Mouse (Mus musculus) liver, adult (tissue): ENCODE data around the gene Ddx23.
A peak's percentile ranks its signal among the peaks of the same experiment; 100 is the strongest.

Source experiments
- GATA4 ChIP-seq: IDR thresholded peaks from 2 replicates; pipeline ENCODE4 v1.6.1; 2014; ENCODE audit warnings: mild to moderate bottlenecking, low read length; ENCODE audit not compliant: insufficient replicate concordance

Ddx23 gene

DNA sequence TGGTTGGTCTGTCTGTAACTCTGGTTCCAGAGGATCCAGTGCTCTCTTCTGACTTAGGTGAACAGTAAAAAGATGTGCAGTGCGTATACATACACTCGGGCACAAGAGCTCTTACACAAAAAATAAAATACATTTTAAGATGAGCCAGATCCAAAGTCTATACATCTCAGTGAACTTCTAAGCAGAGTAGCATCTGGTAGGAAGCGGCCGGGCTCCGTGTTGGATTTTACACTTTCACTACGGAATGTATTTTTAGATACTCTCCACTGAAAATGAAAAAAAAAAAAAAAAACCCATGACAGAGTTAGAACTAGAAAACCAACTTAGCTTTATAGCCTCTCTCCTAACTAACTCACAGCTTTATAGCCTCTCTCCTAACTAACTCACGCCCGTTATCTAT is 18.0 kb upstream of the Ddx23 start:
- no peak for TF ChIP-seq GATA4

GRCm38 (mm10) chr15:98677977-98678376 is 15.3 kb upstream of the Ddx23 start:
- peak; percentile 47; the same call in 1 of the 2 replicates for TF ChIP-seq GATA4

DNA sequence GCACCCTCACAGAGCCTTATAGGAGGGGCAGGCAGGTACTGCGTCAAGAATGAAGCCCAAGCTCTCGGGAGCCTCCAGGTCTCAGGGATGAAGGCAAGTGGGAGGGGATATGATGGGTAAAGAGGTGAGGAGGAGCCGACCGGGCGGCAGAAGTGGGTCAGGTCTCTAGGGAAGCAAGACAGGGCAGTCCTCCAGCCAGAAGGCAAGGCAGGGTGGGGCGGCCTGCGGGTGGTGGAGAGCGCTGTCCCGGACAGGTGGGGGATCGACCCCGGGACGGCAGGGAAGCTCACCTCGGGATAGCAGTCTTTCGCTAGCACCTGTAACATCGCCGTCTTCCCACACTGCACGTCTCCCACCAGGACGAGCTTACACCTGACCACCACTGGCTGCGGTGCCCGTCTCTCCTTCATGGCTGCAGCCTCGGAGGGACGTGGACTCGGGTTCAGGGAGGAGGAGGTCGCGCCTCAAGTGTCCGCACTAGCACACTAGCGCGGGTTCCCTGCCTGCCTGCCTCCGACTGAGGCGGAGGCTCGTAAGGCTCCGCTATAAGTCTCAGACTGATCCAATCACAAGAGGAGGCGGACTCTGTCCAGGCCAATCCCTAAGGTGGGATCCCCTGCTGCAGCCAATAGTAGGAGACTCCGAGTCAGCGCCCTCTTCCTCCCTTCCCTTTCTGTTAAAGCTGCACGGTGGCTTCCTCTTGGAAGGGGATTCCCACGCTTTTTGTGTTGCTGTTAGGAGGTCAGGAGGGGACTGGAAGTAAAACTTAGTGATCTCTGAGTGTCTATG is 14.4 kb upstream of the Ddx23 start, which contains the start of gene Rnd1:
Gene Rnd1, minus strand, starts transcription at position 522 of the 789 bp plus-strand sequence.
- no peak for TF ChIP-seq GATA4

DNA sequence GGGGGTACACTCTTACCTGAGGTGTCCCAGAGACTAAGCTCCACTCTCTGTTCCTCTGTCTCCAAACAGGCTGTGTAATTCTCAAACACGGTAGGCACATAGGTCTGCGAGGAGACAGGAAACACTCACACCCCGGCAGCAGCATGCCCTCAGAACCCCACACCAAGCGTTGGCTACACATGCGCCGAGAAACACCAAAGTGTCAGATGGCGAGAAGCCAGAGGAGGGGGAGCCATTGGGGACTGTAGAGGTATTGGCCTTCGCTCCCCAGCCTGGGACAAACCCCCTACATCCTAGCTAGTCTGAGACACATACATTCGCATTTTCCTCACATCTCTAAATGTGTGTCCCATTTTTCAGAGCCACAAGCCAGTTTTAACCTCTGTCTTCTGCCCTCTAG is 13.8 kb upstream of the Ddx23 start:
- no peak for TF ChIP-seq GATA4

GRCm38 (mm10) chr15:98675634-98676250 is 13.0 kb upstream of the Ddx23 start:
- TF ChIP-seq GATA4 = no peak

DNA sequence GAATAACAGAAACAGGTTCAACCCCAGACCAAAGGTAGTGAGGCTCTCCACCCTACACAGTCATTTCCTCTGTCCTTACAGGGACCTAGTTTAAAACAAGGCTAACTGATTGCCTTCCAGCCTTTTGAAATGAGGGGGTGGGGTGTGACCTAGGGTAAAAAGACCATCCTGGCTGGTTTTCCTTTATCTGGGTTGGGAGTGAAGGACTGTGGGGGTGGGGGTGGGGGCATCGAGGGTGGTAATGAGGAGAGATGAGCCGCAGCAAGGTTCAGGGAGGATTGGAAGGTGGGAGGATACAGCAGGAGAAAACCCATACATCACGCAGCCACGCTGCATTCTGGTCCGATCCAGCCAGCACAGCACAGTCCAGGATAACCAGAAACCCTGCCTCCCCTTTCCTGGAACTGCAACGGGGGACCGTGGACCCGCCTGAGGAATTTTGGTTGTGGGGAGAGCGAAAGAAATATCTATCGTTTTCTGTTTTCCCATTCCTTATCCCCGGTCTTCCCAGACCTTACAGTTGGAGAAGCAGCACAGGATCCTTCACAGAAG is 12.4 kb upstream of the Ddx23 start:
- TF ChIP-seq GATA4 = no peak

- TF ChIP-seq GATA4 = no peak
Measured at GRCm38 (mm10) chr15:98674284-98674993, 11.7 kb upstream of the Ddx23 start.

DNA sequence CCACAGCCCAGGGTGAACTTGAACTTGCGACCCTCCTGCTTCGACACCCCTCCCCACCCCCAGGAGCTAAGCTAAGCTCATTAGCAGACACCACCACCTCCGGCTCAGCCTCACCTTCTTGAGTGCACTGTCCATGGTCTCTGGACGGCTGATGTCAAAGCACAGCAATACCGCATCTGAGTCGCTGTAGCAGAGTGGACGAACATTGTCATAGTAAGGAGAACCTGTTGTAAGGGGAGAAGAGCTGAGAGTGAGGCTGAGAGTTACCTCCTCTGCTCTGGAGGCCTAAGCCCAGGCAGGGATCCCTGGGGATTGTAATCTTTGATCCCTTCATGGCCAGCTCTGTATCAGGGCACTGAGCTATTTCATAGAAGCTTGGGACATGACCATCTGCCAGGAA is 11.0 kb upstream of the Ddx23 start:
- TF ChIP-seq GATA4 = no peak

GRCm38 (mm10) chr15:98672592-98672991 is 9.9 kb upstream of the Ddx23 start:
- no peak for TF ChIP-seq GATA4

DNA sequence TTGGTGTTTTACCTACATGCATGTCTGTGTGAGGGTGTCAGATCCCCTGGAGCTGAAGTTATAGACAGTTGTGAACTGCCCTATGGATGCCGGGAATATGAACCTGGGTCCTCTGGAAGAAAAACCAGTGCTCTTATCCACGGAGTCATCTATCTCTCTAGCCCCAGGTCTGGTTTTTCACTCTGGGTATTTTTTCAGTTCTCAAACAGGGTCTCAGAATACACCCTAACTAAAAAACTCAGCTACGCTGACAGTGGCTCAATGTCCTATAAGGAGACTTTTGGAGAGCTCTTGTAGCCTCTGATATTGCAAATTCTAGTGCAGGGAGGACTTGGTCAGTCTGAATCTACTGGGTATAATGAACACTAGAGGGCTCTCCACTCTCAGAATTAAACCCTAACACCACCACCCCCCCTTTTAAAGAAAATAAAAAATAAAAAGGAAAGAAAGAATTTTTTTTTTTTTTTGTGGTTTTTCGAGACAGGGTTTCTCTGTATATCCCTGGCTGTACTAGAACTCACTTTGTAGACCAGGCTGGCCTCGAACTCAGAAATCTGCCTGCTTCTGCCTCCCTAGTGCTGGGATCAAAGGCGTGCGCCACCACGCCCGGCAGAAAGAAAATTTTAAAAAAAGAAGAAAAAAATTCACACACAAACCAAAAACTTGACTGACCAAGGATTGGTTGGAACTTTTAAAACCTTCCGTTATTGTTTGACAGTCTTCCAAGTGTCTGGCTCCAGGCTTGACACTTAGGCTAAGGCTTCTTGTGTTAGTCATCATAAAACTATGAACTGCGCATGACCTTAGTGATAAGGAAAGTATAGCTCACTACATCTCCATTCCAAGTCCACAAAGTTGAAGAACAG is 1.6 kb upstream of the Ddx23 start:
- no peak for TF ChIP-seq GATA4

- TF ChIP-seq GATA4 = no peak
Measured at GRCm38 (mm10) chr15:98662198-98662566, 512 bp downstream of the Ddx23 start.

- TF ChIP-seq GATA4 = no peak
Measured at GRCm38 (mm10) chr15:98656982-98657751, 5.5 kb downstream of the Ddx23 start.

DNA sequence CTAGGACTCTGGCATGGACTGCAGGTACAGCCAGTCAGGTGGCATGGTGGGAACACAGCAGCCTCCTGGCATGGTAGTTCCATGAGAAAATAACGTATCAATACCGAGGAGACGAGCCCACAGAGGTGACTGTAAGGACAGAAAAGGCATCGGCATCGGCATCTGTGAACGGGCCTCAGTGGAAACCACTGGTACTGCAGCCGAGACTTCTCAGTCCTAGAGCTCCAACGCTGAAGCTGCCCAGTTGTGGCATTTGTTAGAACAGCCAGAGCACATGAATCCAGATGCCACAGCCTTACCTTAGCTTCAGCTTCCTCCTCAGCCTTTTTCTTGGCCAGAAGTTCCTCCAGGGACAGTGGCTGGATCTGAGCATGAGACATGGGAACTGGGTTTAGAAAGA is 10.5 kb downstream of the Ddx23 start:
- no peak for TF ChIP-seq GATA4

- no peak for TF ChIP-seq GATA4
Measured at GRCm38 (mm10) chr15:98651431-98651830, 11.3 kb downstream of the Ddx23 start.
